Mouse (Mus musculus): ENCODE measurements around the gene Tkt.
A peak's percentile ranks its signal among the peaks of the same experiment; 100 is the strongest.
"Not testable (repeated sequence)": the region's sequence is repeated elsewhere in the genome, so short reads cannot be mapped to it uniquely, and the experiment has no call there.

Gene Tkt

DNA sequence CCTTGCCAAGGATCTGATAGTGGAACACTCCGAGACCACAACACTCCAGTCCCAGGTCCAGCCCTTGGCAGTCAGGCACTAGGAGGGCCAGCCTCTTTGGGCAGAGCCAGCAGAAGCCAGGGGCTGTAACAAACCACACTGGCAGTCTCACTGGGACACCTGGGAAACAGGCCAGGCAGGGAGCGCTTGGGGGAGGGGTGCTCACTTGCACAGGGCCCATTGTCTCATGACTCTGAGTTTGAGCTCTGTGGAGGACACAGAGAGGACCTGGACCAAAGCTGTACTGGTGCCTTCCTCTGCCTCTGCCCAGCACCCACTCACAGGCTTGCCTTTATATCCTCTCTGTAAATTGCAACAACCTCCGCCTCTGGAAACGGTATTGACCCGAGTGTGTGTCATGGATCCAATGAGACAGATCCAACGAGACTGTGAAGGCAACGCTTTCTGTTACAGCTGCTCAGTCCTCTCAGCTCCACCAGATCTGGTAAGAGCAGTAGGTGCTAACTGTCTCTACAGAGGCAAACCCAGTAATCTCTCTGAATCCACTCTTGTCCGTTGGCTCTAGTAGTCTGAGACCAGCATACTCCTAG is at the start of gene Tkt:
TSS of gene Tkt (plus strand) at position 229 of the 590 bp plus-strand sequence.
- no peak for DNase-seq (ENCODE audit: low read depth, low spot score)

DNA sequence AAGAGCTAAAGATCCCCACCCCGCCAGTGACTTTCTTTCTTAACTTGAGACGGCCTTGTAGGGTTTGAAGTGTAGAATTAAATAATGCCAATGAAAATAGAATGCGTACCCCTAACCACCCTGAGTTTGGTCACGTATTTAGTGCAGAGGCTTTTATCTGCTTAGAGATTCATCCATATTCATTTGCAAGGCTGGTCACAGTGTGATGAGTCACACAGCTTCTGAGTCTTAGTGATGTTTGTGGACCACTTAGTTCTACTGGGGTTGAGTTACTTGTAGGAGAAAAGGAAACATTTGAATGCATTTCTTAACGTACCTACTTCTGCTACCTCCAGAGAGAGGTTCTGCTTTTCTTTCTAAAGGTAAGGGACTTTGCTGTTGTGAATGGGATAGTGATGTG is 43.2 kb upstream of the Tkt start:
- DNase-seq (ENCODE audit: low read depth, low spot score), result no peak

DNA sequence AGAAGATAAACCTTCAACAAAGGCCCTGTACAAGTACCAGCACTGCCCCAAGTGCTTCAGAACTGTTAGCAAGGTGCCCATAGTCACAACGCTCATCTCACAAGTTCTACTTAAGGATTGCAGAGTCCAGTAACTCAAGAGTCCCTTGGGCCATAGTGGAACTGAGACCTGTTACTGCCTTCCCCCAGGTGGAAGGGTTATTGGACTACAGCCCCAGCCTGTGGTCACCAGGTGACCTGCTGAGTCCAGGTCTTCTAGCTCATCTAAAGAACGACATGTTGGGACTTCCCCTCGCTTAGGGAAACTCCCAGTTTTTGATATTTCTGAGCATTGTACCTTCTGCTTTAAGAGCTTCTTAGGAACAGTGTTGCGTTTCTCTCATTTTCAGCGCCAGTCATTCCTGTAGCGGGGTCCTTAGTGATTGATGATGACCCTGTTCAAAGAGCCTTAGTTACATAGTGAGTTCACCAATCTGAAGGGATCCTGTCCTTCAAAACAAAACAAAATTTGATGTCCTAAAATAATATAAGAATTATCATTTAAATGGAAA is 37.9 kb upstream of the Tkt start:
- no peak for DNase-seq (ENCODE audit: low read depth, low spot score)

DNA sequence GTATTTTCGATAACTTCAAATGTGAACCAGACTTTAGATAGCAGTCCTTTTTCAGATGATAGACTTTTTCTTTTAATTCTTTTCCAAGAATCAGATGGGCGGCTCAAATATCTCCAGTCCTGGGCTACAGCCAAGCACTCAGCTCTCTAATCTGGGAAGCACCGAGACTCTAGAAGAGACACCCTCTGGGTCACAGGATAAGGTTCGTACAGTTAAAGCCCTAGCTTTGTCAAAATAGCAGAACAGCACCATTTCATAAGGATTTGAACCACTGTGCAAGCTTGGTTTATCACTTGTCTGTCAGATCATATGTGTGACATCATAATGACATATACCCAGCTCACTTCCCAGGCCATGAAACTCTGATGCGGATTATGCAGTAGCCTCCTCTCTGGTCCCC is 35.3 kb upstream of the Tkt start:
- no peak for DNase-seq (ENCODE audit: low read depth, low spot score)

DNA sequence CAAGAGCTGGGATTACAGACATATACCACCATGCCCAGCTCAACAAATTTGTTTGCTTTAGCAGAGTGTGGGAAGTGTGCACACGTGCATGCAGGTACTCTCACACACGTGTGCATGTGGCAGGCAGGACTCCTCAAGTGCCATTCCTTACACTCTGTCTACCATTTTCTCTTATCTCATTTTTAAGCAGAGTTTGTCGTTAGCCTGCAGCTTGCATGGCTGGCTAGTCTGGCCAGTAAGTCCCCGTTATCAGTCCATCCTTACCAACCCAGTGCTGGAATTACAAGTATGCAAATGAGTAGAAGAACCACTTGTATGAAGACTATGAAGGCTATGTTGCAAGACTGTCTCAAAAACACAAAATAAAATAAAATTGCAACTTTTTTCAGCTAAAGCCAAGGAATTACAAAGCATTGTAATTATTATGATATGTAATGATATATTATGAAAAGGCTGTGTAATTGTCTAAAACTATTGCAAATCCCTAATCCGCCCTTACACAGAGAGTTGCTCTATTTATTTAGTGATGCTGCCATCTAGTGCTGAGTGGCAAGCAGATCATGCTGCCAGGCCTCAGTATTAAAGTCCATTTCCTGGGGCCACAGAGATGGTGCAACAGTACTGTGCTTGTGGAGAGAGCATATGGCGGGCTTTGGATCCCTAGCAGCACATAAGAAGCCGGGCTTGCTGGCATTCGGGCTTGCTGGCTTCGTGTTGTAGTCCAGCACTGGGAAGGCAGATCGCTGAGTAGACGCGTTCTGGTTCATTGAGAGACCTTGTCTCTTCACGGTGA is 32.0 kb upstream of the Tkt start:
- peak; percentile 67 for DNase-seq (ENCODE audit: low read depth, low spot score)

DNA sequence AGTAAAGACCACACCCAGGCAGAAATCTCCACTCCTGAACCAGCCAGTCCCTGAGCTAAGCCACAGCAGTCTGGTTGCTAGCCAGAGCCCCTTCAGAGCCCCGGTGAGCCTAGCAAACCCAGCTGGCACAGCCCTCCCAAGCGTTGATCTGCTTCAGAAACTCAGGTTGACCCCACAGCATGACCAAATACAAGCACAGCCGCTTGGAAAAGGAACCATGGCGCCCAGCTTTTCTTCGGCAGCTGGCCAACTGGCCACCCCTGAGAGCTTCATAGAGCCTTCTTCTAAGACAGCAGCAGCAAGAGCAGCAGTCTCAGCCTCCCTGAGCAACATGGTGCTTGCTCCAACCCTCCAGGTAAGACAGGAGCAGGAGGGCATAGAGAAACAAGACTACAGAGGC is 28.8 kb upstream of the Tkt start:
- no peak for DNase-seq (ENCODE audit: low read depth, low spot score)

DNA sequence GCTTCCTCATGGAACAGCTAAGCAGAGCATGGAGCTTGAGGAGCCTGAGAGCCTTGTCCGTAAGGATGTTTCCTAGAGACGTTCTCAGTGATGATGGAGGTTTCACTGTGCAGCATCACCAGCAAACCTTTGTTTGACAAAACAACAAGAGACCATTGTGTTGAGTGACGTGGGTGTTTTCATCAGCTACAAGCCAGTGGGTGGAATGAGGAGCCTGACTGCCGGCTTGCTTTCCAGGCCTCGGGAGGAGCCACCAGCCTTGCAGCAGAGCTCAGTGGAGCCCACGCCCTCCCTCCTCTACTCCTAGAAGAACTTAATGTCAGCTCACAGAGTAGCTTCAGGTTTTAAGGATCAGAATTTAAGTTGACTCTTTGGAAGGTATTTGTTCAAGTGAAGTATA is 24.8 kb upstream of the Tkt start:
- DNase-seq (ENCODE audit: low read depth, low spot score), result no peak

DNA sequence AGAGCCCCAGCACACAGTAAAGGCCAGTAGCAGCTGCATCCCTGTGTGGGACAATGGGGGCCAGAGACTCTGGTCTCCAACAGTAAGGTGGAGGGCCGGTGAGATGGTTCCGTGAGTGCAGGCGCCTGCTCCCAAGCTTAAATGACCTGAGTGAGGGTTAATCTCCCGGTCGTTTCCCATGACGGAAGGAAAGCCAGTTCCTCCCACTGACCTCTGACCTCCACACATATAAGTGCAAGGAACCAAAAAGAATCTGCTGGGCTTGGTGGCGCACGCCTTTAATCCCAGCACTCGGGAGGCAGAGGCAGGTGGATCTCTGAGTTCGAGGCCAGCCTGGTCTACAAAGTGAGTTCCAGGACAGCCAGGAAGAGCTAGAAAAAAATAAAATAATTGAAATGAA is 19.8 kb upstream of the Tkt start:
- DNase-seq (ENCODE audit: low read depth, low spot score), result peak; percentile 66

DNA sequence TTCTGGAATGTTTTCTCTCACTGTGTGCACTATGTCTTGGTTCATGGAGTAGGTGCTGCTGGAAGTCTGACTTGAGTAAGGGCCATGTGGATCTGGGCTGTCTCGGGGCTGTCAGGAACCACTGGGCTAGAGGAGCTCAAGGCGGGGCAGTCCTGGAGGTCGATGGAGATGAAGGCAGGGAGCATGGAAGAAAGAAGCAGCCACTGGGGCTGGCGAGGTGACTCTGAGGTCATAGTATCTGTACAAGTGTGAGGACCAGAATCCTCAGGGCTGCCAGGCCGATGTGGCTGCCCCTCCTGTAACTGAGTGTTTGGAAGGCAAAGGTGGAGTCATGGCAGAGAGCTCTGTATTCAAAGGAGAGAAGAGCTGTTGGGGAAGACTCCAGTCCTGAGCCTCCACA is 19.2 kb upstream of the Tkt start:
- peak; percentile 63 for DNase-seq (ENCODE audit: low read depth, low spot score)

DNA sequence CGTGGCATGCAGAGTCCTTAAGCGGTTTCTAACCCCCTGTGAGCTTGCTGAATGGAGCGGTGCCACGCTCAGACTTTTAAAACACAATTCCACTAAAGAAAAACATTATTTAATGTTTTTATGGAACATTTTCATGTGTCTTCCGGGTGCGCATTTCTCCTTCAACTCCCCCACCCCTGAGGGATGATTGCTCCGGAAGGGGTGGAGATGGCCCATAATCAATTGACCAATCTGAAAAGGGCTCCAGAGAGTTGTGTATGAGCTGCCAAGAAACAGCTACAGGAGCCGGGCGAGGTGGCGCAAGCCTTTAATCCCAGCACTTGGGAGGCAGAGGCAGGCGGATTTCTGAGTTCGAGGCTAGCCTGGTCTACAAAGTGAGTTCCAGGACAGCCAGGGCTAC is 18.7 kb upstream of the Tkt start:
- peak; percentile 91 for DNase-seq (ENCODE audit: low read depth, low spot score)

DNA sequence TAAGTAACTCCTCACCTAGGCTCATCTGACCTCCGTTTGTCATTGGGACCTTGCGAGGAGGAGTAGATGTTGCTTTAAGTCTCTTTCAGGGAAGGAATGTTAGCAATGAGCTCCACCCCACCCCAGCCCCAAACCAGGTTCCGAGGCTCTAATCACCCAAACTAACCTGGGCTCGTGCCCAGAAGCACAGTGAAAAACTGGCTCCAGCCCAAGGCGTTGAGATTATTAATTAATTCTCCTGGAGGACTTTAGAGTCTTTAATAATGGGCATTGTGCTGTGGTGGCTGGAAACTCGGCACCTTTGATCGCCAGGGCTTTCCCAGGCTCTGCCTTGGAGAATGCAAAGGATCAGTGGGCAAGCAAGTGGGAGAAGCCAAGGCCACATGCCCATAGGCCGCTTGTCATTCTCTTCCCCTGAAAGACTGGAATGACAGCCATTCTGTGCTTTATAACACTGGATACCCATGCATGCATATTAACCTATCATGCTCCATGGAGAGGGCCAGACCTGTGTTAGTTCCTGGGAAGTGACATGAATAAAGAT is 17.4 kb upstream of the Tkt start:
- peak; percentile 92 for DNase-seq (ENCODE audit: low read depth, low spot score)

DNA sequence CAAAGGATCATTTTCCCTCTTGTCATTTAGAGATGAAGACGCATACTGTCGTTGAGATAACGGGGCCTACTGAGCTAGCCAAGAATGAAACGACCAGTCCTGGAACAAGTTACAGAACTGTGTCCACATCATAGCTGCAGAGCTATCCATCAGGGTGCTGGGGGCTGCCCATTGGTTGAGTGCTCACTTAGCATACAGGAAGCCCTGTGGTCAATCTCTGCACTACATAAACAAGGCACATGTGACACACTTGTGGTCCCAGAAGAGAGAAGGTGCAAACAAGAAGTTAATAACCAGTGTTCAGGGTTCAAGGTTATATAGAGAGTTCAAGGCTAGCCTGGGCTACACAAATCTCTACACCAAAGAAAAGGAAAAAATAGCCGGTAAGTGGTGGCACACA is 16.7 kb upstream of the Tkt start:
- DNase-seq (ENCODE audit: low read depth, low spot score), result peak; percentile 73

DNA sequence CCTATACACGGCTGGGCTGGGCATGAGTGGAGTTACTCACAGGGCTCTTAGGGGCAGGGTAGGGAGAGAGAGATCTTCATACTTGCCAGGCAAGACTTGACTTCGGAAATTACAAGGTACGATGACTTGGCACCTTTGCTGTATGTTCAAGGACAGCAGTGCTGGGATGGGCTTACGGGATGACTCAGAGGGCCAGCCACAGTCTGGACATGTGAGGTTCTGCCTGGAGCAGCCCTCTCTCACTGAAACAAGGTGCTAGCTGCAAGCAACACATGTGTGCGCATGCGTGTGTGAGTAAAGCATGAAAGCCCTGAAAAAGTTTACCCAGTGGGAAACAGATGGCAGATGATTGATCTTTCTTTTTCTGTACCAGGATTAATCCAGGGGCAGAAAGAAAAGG is 16.3 kb upstream of the Tkt start:
- DNase-seq (ENCODE audit: low read depth, low spot score), result peak; percentile 70

DNA sequence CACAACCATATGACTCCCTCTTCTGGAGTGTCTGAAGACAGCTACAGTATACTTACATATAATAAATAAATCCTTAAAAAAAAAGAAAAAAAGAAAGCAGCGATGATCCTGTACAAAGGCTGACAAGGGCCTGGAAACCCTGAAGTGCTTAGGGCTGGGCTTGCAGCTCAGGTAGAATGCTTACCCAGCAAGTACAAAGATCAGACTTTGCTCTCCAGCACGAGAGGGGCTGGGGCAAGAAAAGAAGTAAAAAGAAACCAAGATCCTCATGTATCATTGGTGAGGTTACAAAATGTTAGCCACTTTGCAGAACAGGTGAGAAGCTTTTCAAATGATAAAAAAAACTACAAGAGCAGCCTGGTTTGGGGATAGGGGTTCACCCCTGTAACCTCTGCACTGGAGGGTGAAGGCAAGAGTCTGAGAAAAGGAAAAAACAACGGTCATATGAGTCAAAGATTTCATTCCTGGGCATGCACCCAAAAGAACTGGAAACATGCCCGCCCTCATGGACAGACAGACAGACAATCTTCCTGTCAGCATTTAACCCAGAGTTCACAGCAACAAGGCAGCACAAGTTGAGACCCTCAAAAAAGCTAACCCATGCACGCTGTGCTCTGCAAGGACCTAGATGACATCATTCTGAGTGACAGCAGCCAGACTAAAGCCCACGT is 14.2 kb upstream of the Tkt start:
- no peak for DNase-seq (ENCODE audit: low read depth, low spot score)

DNA sequence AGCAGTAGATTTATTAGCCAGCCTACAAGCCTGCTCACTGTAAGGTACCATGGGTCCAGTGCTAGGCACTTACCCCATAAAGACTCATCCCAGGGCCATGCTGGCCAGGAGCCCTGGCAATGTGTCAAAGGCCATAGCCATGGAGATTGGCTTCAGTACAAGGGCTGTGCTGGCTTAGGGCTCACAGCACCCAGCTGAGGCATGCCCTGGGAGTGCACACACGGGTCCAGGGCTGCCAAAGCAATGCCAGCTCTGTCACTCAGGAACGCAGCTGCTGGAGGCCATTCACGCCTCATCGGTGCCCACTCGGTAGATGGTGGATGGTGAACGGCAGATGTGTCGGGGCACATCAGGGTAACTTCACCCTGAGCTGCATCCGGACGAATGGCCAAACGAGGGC is 6.6 kb upstream of the Tkt start:
- no peak for DNase-seq (ENCODE audit: low read depth, low spot score)

DNA sequence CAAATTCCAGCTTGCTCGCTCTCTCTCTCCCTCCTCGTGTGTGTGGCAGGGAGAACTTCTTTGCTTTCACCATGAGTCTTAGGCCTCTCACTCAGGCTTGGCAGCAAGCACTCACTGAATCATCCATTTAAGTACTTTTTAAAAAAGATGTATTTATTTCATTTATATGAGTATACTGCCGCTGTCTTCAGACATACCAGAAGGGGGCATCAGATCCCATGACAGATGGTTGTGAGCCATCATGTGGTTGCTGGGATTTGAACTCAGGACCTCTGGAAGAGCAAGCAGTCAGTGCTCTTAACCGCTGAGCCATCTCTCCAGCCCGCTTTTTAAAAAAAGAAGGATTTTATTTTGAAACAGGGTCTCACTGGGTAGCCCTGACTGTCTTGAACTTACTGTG is 4.8 kb upstream of the Tkt start:
- not testable (repeated sequence) for DNase-seq (ENCODE audit: low read depth, low spot score)

DNA sequence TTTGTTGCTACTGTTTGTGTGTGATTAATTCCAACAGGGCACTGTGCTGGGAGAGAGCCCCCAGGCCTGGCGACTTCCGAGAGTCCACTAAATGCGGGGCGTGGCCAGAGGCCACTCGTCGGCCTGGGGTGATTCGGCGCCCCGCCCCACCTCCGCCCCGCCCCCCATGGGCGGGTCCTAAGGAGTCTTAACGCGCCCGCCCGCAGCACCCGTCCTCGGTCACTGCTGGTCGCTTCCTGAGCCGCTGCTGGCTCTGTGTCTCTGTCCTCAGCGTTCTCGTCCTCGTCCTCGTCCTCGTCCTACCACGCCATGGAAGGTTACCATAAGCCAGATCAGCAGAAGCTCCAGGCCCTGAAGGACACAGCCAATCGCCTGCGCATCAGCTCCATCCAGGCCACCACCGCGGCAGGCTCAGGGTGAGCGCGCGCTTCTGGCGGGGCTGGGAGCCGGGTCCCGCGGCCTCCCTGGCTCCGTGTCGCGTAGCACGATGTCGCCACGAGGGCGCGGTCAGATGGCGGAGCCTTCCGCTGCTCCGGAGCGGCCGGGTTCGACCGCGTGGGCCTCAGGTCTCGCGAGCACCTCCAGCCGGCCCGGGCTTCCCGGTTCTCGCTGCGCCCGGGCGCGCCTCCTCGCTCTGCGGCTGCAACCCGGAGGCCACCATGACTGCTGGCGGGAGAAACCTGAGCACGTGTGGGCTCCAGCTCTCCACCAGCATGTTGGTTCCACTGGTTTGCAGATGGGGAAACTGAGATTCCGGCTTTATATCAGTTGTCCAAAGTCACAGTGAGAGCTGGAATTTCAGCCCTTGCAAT is 1.0 kb downstream of the Tkt start:
- DNase-seq (ENCODE audit: low read depth, low spot score), result peak; percentile 91

DNA sequence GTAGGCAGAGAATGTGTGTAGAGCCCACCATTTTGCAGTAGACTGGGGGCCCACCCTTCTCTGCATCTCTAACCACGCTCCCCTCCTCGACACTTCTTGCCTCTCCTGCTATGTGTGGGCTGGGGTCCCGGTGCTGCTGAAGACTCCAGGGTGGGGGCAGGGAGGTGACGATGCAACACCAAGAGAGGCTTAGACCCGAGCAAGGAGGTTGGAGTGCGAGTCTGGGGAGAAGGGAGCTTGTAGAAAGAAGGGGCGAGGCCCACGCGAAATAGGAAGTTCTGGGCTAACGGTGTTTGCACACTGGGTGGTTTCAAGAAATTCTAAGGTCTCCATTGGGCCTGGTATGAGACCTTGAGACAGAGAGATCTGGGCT is 1.6 kb downstream of the Tkt start:
- peak; percentile 48 for DNase-seq (ENCODE audit: low read depth, low spot score)

DNA sequence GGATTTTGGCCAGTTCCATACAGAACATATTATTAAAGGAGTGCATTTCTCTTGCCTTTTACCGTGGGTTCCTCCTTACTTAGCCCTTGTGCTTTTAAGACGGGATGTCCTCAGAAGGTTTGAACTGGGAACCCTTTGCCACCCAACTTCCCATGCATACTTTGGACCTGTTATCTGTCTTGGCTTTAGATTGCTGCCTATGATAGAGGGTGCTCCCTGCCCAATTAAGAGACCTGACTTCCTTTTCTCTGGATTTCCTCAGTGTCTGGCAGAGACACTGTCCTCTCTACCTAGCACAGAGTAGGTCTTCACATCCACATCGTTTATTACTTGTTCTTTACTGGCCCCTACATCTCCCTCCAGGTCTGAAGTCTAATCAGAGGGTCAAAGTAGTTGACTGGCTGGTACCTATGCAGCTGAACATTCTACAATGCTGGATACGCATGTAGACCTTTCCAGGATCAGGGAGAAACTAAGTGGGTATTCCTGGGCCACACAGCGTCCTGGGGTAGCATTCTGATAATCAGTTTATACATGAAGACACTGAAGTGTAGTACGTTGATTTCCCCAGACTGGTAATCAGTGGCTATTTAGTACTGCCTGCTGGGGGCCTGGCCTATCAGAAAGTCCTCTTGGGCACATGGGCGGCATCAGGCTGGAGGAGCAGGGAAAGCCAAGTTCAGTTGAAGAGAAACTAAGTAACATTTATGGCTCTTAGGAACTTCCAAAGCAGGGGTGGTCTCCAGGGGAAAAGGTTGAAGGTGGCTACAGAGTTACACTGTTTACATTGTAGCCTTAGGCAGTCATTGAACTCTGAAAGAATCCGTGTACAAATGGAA is 2.3 kb downstream of the Tkt start:
- no peak for DNase-seq (ENCODE audit: low read depth, low spot score)

DNA sequence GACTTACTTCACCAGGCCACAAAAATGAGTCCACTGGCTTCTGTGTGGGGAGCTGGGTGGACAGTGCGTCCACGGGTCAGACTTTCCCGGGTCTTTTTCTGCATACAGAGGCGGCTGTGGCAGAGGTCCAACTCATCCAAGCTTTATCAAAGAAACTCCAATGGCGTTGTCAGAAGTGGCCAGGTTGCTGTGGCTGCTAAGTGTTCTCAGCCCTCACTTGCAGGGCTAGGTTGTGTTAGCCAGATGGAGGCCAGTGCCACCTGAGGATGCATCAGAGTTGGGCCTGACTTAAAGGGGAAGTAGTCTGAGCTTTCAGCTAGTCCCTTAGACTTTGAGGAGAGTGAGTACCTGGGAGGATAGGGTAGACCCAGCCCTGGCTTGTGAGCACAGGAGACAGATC is 3.4 kb downstream of the Tkt start:
- DNase-seq (ENCODE audit: low read depth, low spot score), result no peak

DNA sequence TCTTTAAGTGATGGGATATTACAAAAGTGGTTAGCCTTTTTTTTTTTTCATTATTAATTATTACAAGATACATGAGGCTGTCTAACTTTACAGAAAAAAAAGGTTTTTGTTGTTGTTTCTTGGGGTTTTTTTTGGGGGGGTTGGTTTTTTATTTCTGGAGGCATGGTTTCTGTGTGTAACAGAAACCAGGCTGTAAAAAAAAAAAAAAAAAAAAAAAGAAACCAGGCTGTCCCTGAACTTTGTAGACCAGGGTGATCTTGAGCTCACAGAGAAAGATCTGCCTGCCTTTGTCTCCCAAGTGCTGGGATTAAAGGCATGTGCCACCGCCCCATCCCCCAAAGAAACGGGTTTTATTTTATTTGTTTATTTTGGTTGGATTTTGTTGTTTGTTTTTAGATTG is 3.8 kb downstream of the Tkt start:
- no peak for DNase-seq (ENCODE audit: low read depth, low spot score)
